Mouse (Mus musculus) gastrocnemius, adult 18-20 months (tissue): Measurements from ENCODE around the gene Smco4. TPM values are rescaled to one million over a fixed set of nuclear protein-coding genes. Genes with fewer than 3 reads are reported as not detected.

ENCODE experiments used
- total RNA-seq, 2 experiments: library from RNA; stranded (reverse); gene quantifications; 2 replicates each; pipeline ENCODE4 v1.2.3; 2021

The Smco4 gene
- total RNA-seq, 2 experiments from 2014 or later, result 9.3 to 9.5 TPM

Other genes with a start within 250 kb of the Smco4 start
- gene Med17, start 213.5 kb upstream of the Smco4 start, total RNA-seq, result 10 to 100 TPM in 1 of 2 experiments, 1 to 10 TPM in 1; 8.4 to 12.5 TPM
- gene Taf1d, start 187.2 kb upstream of the Smco4 start, total RNA-seq, result 10 to 100 TPM; 71.8 to 99.0 TPM
- gene 4931406C07Rik, start 187.0 kb upstream of the Smco4 start, total RNA-seq, result 1 to 10 TPM; 3.6 to 4.0 TPM
- gene Cep295, start 135.6 kb upstream of the Smco4 start, total RNA-seq, result 1 to 10 TPM; 6.6 to 7.8 TPM
- not detected for gene Deup1, start 134.5 kb downstream of the Smco4 start, total RNA-seq
- 1 to 10 TPM; 1.2 to 1.8 TPM for gene Slc36a4, start 216.3 kb downstream of the Smco4 start, total RNA-seq